Mouse (Mus musculus) liver, embryonic 14.5 days (tissue): ENCODE data around the gene Igf1.

Source experiments
- CTCF ChIP-seq: IDR thresholded peaks from 2 replicates; pipeline ENCODE4 v1.5.1; 2016; ENCODE audit warnings: antibody characterized with exemption, low read depth, control low read depth
- EP300 ChIP-seq: IDR thresholded peaks from 2 replicates; pipeline ENCODE4 v1.6.1; 2016; ENCODE audit warnings: antibody characterized with exemption, low read depth

GRCm38 (mm10) chr10:87971536-87971935 is 113.5 kb downstream of the Igf1 start:
- no peak for TF ChIP-seq CTCF
- no peak for TF ChIP-seq EP300
